Mouse (Mus musculus): ENCODE measurements around the gene Pex7.

Pex7 gene

GRCm38 (mm10) chr10:19907246-19907804, at the start of gene Pex7:
Pex7 (minus strand) TSS chr10:19907689.
- peak; percentile 80 for DNase-seq (ENCODE audit: low read depth)

- DNase-seq (ENCODE audit: low read depth) = no peak
These were observed 49.3 kb upstream of the Pex7 start for GRCm38 (mm10) chr10:19956745-19957144.

GRCm38 (mm10) chr10:19955817-19956216, 48.3 kb upstream of the Pex7 start:
- DNase-seq (ENCODE audit: low read depth) = no peak

GRCm38 (mm10) chr10:19954572-19954971, 47.1 kb upstream of the Pex7 start:
- no peak for DNase-seq (ENCODE audit: low read depth)

- DNase-seq (ENCODE audit: low read depth) = no peak
These were observed 45.7 kb upstream of the Pex7 start for GRCm38 (mm10) chr10:19953032-19953761.

- no peak for DNase-seq (ENCODE audit: low read depth)
These were observed 41.6 kb upstream of the Pex7 start for GRCm38 (mm10) chr10:19949106-19949505.

- no peak for DNase-seq (ENCODE audit: low read depth)
These were observed 40.9 kb upstream of the Pex7 start for GRCm38 (mm10) chr10:19948381-19948780.

GRCm38 (mm10) chr10:19947901-19948300, 40.4 kb upstream of the Pex7 start:
- no peak for DNase-seq (ENCODE audit: low read depth)

GRCm38 (mm10) chr10:19947441-19947840, 40.0 kb upstream of the Pex7 start:
- DNase-seq (ENCODE audit: low read depth) = no peak

- DNase-seq (ENCODE audit: low read depth) = no peak
These were observed 39.2 kb upstream of the Pex7 start for GRCm38 (mm10) chr10:19946644-19947043.

GRCm38 (mm10) chr10:19945651-19946050, 38.2 kb upstream of the Pex7 start:
- DNase-seq (ENCODE audit: low read depth) = no peak

- DNase-seq (ENCODE audit: low read depth) = no peak
These were observed 35.1 kb upstream of the Pex7 start for GRCm38 (mm10) chr10:19942621-19943020.

- no peak for DNase-seq (ENCODE audit: low read depth)
These were observed 34.4 kb upstream of the Pex7 start for GRCm38 (mm10) chr10:19941914-19942313.

GRCm38 (mm10) chr10:19941063-19941462, 33.6 kb upstream of the Pex7 start:
- no peak for DNase-seq (ENCODE audit: low read depth)

- DNase-seq (ENCODE audit: low read depth) = no peak
These were observed 33.1 kb upstream of the Pex7 start for GRCm38 (mm10) chr10:19940626-19941025.

GRCm38 (mm10) chr10:19940127-19940526, 32.6 kb upstream of the Pex7 start:
- DNase-seq (ENCODE audit: low read depth) = no peak

- DNase-seq (ENCODE audit: low read depth) = no peak
These were observed 31.8 kb upstream of the Pex7 start for GRCm38 (mm10) chr10:19939282-19939705.

- DNase-seq (ENCODE audit: low read depth) = no peak
These were observed 31.2 kb upstream of the Pex7 start for GRCm38 (mm10) chr10:19938738-19939137.

GRCm38 (mm10) chr10:19936961-19937708, 29.6 kb upstream of the Pex7 start:
- no peak for DNase-seq (ENCODE audit: low read depth)

- DNase-seq (ENCODE audit: low read depth) = no peak
These were observed 28.4 kb upstream of the Pex7 start for GRCm38 (mm10) chr10:19935821-19936367.

GRCm38 (mm10) chr10:19935295-19935623, 27.8 kb upstream of the Pex7 start:
- no peak for DNase-seq (ENCODE audit: low read depth)

GRCm38 (mm10) chr10:19934384-19935294, 27.1 kb upstream of the Pex7 start, which contains the start of gene Map3k5:
Map3k5 (plus strand) TSS chr10:19934472.
- DNase-seq (ENCODE audit: low read depth) = no peak
